Mouse (Mus musculus) heart, adult 8-10 months (tissue): ENCODE measurements around the gene Gm4985. TPM values are rescaled to one million over a fixed set of nuclear protein-coding genes. Genes with fewer than 3 reads are reported as not detected.
"Not testable (repeated sequence)": the region's sequence is repeated elsewhere in the genome, so short reads cannot be mapped to it uniquely, and the experiment has no call there.

ENCODE experiments used
- DNase-seq: peaks from one replicate; pipeline ENCODE4 v3.0.0; 2022; ENCODE audit warnings: low spot score
- microRNA-seq: library from miRNA; unstranded; fragments of <30 nt; microRNA quantifications from one replicate; pipeline ENCODE4 v1.2.0, GENCODE M21; 2022
- total RNA-seq, 4 experiments: library from RNA; stranded (reverse); gene quantifications; 2 replicates each; pipeline ENCODE4 v1.2.4; 2022

The Gm4985 gene
- total RNA-seq: not detected

GRCm38 (mm10) chrX:23958834-23959233, at the start of gene Gm4985:
Gm4985 (minus strand) TSS chrX:23958934.
- DNase-seq: not testable (repeated sequence)

GRCm38 (mm10) chrX:23954161-23954560, 4.6 kb downstream of the Gm4985 start:
- no peak for DNase-seq

Small RNA genes lying within 50 kb of the gene (microRNA-seq; reads per million reads assigned to microRNA genes)
- not detected for gene Gm25299

Other genes with a start within 250 kb of the Gm4985 start
- gene Gm4907, start 76.4 kb downstream of the Gm4985 start, total RNA-seq: under 1 TPM in 1 of 4 experiments, not detected in 3; 0.16 TPM